Mouse (Mus musculus) liver, embryonic 13.5 days (tissue): ENCODE results near the gene Ripk1. TPM values are rescaled to one million over a fixed set of nuclear protein-coding genes. Genes with fewer than 3 reads are reported as not detected.

Source experiments
- ATAC-seq: fragments of 200-750 bp; cut with Nextera tagmentation; 2 replicates; pipeline ENCODE4 v1.8.0; 2017; ENCODE audit warnings: low read depth, mild to moderate bottlenecking, moderate number of reproducible peaks, moderate library complexity
- DNase-seq: peaks from one replicate; pipeline ENCODE4 v3.0.0; 2022
- H3K27ac ChIP-seq: fragments of 300-500 bp; sonication (generic); 2 replicates; pipeline ENCODE4 v1.5.1; 2015; ENCODE audit warnings: moderate library complexity, mild to moderate bottlenecking, inconsistent platforms
- H3K27me3 ChIP-seq: fragments of 300-500 bp; sonication (generic); 2 replicates; pipeline ENCODE4 v1.6.1; 2015; ENCODE audit warnings: mild to moderate bottlenecking, inconsistent platforms
- H3K36me3 ChIP-seq: fragments of 300-500 bp; sonication (generic); 2 replicates; pipeline ENCODE4 v1.6.1; 2015; ENCODE audit warnings: mild to moderate bottlenecking, inconsistent platforms
- H3K4me1 ChIP-seq: fragments of 300-500 bp; sonication (generic); replicated peaks from 2 replicates; pipeline ENCODE4 v1.6.1; 2015; ENCODE audit warnings: inconsistent platforms
- H3K4me2 ChIP-seq: fragments of 300-500 bp; sonication (generic); 2 replicates; pipeline ENCODE4 v1.6.1; 2015; ENCODE audit warnings: inconsistent platforms, mild to moderate bottlenecking, moderate library complexity
- H3K4me3 ChIP-seq: fragments of 300-500 bp; sonication (generic); replicated peaks from 2 replicates; pipeline ENCODE4 v1.5.1; 2015; ENCODE audit warnings: mild to moderate bottlenecking, inconsistent platforms
- H3K9ac ChIP-seq: fragments of 300-500 bp; sonication (generic); 2 replicates; pipeline ENCODE4 v1.6.1; 2015; ENCODE audit warnings: mild to moderate bottlenecking, inconsistent platforms
- H3K9me3 ChIP-seq: fragments of 300-500 bp; sonication (generic); replicated peaks from 2 replicates; pipeline ENCODE4 v1.6.1; 2016; ENCODE audit warnings: inconsistent platforms
- WGBS: fragments of 180-500 bp; shearing (Covaris S2); methylation state at CpG from one replicate; pipeline ENCODE4 v1.1.7; 2015; ENCODE audit not compliant: insufficient replicate concordance; 5-methylcytosine and 5-hydroxymethylcytosine counted together
- polyA plus RNA-seq: library from polyadenylated mRNA; unstranded; fragments of >200 nt; fragmentation: Nextera tagmentation; extraction: Ambion mirVana; gene quantifications from 2 replicates; pipeline ENCODE4 v1.2.1, GENCODE M21; 2015

Gene Ripk1
- polyA plus RNA-seq, 1 experiment from 2014 or later = 11.6 TPM

DNA sequence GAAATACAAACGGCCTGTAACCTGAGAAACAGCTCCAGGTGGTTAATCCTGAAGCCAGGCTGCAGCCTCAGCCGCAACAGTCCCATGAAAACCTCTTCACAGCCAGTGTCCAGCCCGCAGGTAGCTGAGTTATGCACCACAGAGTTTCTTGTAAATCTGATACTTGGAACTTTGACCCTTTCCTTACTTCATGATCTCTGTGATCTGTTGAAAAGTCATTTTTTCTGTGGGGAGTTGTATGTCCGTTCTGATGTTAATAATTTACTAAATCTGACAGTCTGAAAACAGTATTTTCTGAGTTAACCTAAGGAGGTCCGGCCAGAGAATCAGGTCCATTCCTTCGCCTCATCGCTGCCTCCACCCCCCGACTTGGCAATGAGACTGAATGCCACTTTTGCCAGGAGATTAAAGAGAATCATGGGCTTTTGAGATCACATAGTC lies 36.8 kb downstream of the Ripk1 start:
- DNase-seq (no peak), ATAC-seq (no peak)
- Histone ChIP-seq H3K36me3 (peaks cover 1% of the 10 kb centered on the region), H3K9me3 (no peaks in the 10 kb centered on the region), H3K27ac (0 out of 2 replicates have a peak overlapping the region, but pooled peaks have one; percentile 11), H3K9ac (no peak overlapping the region), H3K4me1 (peaks cover 20% of the 10 kb centered on the region), H3K27me3 (no peaks in the 10 kb centered on the region), H3K4me3 (peak overlapping the region; percentile 14; the same call in 1 of the 2 replicates), H3K4me2 (peak overlapping the region; percentile 85)
- 60% methylated on average over 8 of the region's 8 CpGs for WGBS

GRCm38 (mm10) chr13:34040091-34040490 lies 37.9 kb downstream of the Ripk1 start:
- Histone ChIP-seq H3K9ac (no peak overlapping the region), H3K4me1 (peaks cover 30% of the 10 kb centered on the region), H3K4me3 (no peak overlapping the region), H3K36me3 (no peaks in the 10 kb centered on the region), H3K4me2 (no peak overlapping the region), H3K27me3 (no peaks in the 10 kb centered on the region), H3K27ac (no peak overlapping the region), H3K9me3 (no peaks in the 10 kb centered on the region)
- WGBS = 84% methylated on average over 3 of the region's 3 CpGs
- DNase-seq = no peak
- no peak for ATAC-seq

DNA sequence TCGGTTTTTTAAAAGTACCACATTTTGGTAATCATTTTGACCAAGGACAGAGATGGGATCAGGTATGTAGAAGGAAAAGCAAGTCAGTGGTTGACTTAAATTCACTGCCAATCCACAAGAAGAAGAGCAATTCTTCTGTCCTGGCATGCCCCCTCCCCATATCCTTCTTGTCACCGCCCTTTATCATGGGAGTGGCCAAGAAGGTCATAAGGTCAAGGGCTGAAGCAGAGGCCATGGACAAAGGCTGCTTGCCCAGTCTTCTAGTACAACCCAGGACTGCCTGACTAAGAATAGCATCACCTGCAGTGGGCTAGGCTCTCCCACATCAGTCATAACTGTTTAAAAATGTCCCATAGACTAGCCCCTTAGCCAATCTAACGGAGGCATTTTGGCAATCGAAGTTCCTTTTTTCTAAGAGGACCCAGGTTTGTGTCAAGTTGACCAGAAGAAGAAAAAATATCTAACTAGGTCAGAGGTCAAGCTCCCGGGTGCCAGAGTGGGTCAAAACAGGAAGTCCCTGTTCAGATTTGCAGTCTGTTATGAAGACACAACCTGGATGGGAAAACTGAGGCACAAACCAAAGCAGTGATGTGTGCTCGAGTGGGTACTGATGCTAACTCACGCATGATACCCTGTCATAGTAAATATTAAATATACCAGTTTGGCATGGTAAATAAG lies 41.7 kb downstream of the Ripk1 start:
- Histone ChIP-seq H3K4me1 (peaks cover 13% of the 10 kb centered on the region; the same call in 1 of the 2 replicates), H3K36me3 (0 out of 2 replicates have a peak, but pooled peaks cover 3% of the 10 kb centered on the region), H3K9ac (no peak overlapping the region), H3K27ac (no peak overlapping the region), H3K9me3 (no peaks in the 10 kb centered on the region), H3K27me3 (no peaks in the 10 kb centered on the region), H3K4me2 (no peak overlapping the region), H3K4me3 (no peak overlapping the region)
- DNase-seq (no peak), ATAC-seq (no peak)
- WGBS = 45% methylated on average over 7 of the region's 7 CpGs

DNA sequence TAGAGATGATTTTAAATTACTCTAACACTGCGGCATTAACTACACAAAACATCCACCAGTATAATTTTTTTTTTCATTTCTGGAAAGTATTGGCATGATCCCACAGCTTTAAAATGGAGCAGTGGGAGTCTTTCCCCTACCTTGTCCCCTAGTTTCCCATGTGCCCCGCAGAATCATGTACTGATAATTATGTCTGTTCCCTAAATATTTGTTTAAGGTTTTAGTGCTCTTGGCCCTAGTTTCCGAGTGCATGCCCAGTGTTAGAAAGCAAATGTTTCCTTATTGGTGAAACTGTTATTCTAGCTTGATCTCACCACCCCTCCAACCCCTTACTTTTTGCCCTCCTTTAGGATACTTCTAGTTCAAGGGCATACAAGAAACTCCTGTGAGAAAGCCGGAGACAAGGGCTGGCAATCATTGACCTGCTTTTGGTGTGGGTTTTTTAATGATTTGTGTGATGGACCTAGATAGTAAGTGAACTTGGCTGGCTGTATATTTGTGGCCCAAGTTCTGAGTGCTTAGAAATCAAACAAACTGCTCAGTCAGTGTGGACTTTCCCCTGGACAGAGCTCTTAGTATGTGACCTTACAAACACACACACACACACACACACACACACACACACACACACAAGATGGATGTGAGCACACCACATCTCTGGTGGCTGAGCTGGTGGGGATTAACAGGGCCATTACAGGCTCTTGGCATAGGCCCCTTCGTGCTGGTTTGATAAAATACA lies 43.5 kb downstream of the Ripk1 start:
- no peaks in the 10 kb centered on the region for H3K9me3 ChIP-seq
- peak overlapping the region; percentile 34; the same call in 1 of the 2 replicates for H3K27ac ChIP-seq
- 57% methylated on average over 5 of the region's 5 CpGs for WGBS
- no peak for DNase-seq
- H3K36me3 ChIP-seq = 0 out of 2 replicates have a peak, but pooled peaks cover 3% of the 10 kb centered on the region
- ATAC-seq = peak; percentile 47
- no peak overlapping the region for H3K9ac ChIP-seq
- no peak overlapping the region for H3K4me3 ChIP-seq
- no peak overlapping the region for H3K4me2 ChIP-seq
- peaks cover 13% of the 10 kb centered on the region; the same call in 1 of the 2 replicates for H3K4me1 ChIP-seq
- no peaks in the 10 kb centered on the region for H3K27me3 ChIP-seq

GRCm38 (mm10) chr13:34046421-34047012 lies 44.4 kb downstream of the Ripk1 start:
- H3K9me3 ChIP-seq = no peaks in the 10 kb centered on the region
- DNase-seq = peak; percentile 35
- H3K4me1 ChIP-seq = peaks cover 13% of the 10 kb centered on the region; the same call in 1 of the 2 replicates
- H3K4me3 ChIP-seq = no peak overlapping the region
- H3K27me3 ChIP-seq = no peaks in the 10 kb centered on the region
- H3K27ac ChIP-seq = no peak overlapping the region
- ATAC-seq = peak; percentile 74
- H3K9ac ChIP-seq = no peak overlapping the region
- 0 out of 2 replicates have a peak, but pooled peaks cover 3% of the 10 kb centered on the region for H3K36me3 ChIP-seq
- H3K4me2 ChIP-seq = no peak overlapping the region
- 37% methylated on average over 11 of the region's 11 CpGs for WGBS

DNA sequence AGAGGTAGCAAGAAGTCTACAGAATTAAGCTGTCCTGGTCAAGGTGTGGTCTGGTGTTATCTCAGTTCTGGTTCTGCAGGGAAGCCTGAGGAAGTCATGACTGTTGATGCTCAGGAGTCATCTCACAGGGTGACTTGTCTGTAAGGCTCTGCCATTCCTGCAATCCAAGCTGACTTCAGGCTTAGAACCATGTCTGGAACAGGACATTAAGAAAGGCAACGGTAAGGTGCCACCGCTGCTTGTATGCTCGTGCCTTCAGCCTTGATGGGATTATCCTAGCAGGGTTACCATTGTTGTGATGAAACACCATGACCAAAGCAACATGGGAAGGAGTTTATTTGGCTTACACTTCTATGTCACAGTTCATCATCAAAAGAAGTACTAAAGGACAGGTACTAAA lies 45.4 kb downstream of the Ripk1 start:
- no peak overlapping the region for H3K27ac ChIP-seq
- H3K4me3 ChIP-seq = no peak overlapping the region
- H3K36me3 ChIP-seq = 0 out of 2 replicates have a peak, but pooled peaks cover 3% of the 10 kb centered on the region
- no peaks in the 10 kb centered on the region for H3K27me3 ChIP-seq
- no peak overlapping the region for H3K4me2 ChIP-seq
- ATAC-seq (no peak), DNase-seq (no peak)
- no peak overlapping the region for H3K9ac ChIP-seq
- no peaks in the 10 kb centered on the region for H3K9me3 ChIP-seq
- peaks cover 13% of the 10 kb centered on the region; the same call in 1 of the 2 replicates for H3K4me1 ChIP-seq
- whole genome bisulfite sequencing = 75% methylated on average over 3 of the region's 3 CpGs

GRCm38 (mm10) chr13:34050479-34050878 lies 48.3 kb downstream of the Ripk1 start:
- peaks cover 5% of the 10 kb centered on the region; the same call in 1 of the 2 replicates for H3K36me3 ChIP-seq
- no peak overlapping the region for H3K4me3 ChIP-seq
- H3K4me2 ChIP-seq = no peak overlapping the region
- DNase-seq = no peak
- H3K27me3 ChIP-seq = no peaks in the 10 kb centered on the region
- no peak overlapping the region for H3K27ac ChIP-seq
- H3K9me3 ChIP-seq = no peaks in the 10 kb centered on the region
- WGBS = 81% methylated on average over 8 of the region's 8 CpGs
- no peak overlapping the region for H3K9ac ChIP-seq
- H3K4me1 ChIP-seq = peaks cover 8% of the 10 kb centered on the region
- no peak for ATAC-seq

DNA sequence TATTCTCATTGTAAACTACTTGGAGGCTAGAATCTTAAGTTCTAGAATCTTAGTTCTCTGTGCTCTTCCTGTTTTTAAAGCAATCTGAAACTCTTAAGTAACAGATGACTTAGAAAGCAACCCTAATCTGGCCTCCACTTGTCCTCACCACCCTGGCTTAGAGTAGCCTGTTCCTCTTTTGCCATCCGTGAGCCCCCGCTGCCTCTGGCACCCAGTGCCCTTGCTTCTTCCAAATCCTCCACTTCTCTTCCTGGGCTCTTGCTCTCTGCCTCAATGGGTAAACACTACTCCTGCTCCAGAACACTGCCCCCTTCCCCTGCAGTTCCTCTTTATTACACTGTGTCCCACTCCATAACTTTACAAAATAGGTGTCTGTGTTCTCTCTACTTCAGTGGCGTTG lies 49.5 kb downstream of the Ripk1 start:
- H3K27ac ChIP-seq = no peak overlapping the region
- no peak for ATAC-seq
- WGBS = 55% methylated on average over 3 of the region's 3 CpGs

DNA sequence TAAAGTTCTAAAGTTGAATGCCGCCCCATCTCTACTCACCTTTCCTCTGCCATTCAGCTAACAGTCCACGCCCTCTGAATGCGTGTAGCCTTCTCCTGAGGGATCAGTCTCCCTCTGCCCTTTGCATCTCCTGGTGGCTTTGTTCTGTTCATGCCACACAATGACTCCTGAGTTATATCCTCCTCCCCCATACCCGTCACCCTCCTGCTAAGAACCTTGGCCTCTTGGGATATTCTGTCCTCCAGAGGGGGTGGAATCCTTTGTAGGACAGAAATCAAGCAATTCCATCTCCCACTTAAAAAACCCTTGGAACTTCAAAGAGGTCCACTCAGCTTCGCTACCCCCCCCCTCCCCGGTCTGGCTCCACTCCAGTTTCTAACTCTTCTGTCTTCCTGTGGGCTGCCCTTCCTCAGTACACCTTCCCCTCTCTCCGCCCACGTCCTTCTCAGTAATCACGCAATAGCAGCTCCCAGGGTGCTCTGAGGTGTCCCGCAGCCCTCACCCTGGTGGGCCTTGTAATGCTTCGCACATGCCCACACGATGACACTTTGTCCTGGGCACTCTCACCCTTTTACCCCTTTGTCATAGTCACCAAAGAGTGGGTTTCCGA lies 51.6 kb downstream of the Ripk1 start:
- Histone ChIP-seq H3K9me3 (no peaks in the 10 kb centered on the region), H3K4me3 (no peak overlapping the region), H3K4me1 (peaks cover 8% of the 10 kb centered on the region), H3K27me3 (no peaks in the 10 kb centered on the region), H3K27ac (peak overlapping the region; percentile 74), H3K4me2 (no peak overlapping the region), H3K9ac (no peak overlapping the region), H3K36me3 (peaks cover 7% of the 10 kb centered on the region)
- ATAC-seq (no peak), DNase-seq (no peak)
- WGBS = 72% methylated on average over 13 of the region's 13 CpGs

More for the DNA sequence above, 49.5 kb downstream of the Ripk1 start:
- H3K9ac ChIP-seq = no peak overlapping the region
- H3K4me2 ChIP-seq = no peak overlapping the region
- H3K9me3 ChIP-seq = no peaks in the 10 kb centered on the region
- H3K27me3 ChIP-seq = no peaks in the 10 kb centered on the region
- no peak overlapping the region for H3K4me3 ChIP-seq
- H3K36me3 ChIP-seq = peaks cover 10% of the 10 kb centered on the region
- peaks cover 8% of the 10 kb centered on the region for H3K4me1 ChIP-seq
- no peak for DNase-seq

DNA sequence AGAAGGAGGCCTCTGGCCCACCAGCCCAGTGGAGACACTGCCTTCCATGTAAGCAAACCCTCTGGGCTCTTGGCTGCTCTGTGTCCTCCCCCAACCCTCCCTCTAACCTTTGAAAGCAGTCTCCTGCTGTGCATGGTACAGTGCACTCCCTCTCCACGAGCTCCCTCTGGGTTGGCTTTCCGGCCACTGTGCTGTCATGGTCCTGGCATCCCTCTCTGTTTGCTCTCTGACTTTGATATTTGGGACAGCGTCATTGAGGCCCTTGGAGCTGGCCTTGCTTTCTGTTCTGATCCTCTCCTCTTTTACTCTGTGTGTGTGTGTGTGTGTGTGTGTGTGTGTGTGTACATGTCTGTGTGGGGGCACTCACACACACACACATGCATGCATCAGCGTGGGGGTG lies 52.2 kb downstream of the Ripk1 start:
- WGBS = 58% methylated on average over 4 of the region's 4 CpGs
- ATAC-seq = peak; percentile 63
- Histone ChIP-seq H3K4me1 (peaks cover 8% of the 10 kb centered on the region), H3K9me3 (no peaks in the 10 kb centered on the region), H3K4me3 (no peak overlapping the region), H3K4me2 (no peak overlapping the region), H3K36me3 (peaks cover 7% of the 10 kb centered on the region), H3K27ac (peak overlapping the region; percentile 74), H3K9ac (no peak overlapping the region), H3K27me3 (no peaks in the 10 kb centered on the region)
- DNase-seq = no peak

- WGBS = 64% methylated on average over 3 of the region's 3 CpGs
- Histone ChIP-seq H3K4me3 (no peak overlapping the region), H3K27me3 (no peaks in the 10 kb centered on the region), H3K36me3 (peaks cover 7% of the 10 kb centered on the region), H3K4me1 (peaks cover 8% of the 10 kb centered on the region), H3K9me3 (no peaks in the 10 kb centered on the region), H3K4me2 (no peak overlapping the region), H3K9ac (no peak overlapping the region), H3K27ac (peak overlapping the region; percentile 74)
- ATAC-seq = peak; percentile 81
- no peak for DNase-seq
These were observed 52.8 kb downstream of the Ripk1 start for GRCm38 (mm10) chr13:34054983-34055382.
